Mouse (Mus musculus): ENCODE measurements around the gene F11.

Gene F11

DNA sequence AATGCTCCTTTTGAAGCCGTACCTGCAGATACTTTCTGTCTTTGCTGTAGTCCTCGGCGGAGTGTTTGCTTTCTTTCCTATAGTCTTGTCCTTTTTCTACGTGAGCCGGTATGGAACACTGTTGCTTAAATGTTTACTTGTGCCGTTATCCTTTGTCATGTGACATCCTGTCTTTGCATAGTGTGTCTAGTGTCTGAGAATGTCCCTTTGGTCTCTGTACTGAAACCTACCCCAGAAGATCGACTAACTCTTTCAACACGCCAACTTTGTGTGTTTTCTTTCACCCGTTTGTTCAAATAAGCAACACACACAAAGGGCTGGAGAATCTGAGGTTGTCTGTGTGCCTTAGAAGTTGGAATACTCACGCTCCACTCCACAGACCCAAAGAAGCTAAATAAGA, at the start of gene F11:
Gene F11 (minus strand): TSS at position 112 of the 400 bp plus-strand sequence.
- no peak for TF ChIP-seq GATA4 (IDR thresholded peaks at IDR 0.05; ENCODE audit: insufficient replicate concordance, low read length)

DNA sequence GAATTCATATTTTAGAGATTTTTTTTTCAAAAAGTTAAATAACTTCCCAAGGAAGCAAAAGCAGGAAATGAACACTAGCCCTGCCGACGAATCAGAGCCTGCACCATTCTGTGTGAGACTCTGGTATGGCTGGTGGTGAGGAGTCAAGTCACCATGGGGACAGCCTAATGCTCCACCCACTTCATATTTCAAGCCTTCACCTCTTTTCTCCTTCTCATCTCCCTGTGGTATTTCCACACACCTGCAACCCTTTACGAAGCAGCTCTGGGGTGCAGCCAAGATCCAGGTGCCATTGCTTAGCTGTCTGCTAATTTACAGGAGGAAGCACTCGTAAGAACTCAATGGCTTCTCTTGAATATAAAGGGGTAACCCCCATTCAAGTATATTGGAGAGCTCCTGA, 49.1 kb upstream of the F11 start:
- TF ChIP-seq GATA4 (IDR thresholded peaks at IDR 0.05; ENCODE audit: insufficient replicate concordance, low read length), result no peak

DNA sequence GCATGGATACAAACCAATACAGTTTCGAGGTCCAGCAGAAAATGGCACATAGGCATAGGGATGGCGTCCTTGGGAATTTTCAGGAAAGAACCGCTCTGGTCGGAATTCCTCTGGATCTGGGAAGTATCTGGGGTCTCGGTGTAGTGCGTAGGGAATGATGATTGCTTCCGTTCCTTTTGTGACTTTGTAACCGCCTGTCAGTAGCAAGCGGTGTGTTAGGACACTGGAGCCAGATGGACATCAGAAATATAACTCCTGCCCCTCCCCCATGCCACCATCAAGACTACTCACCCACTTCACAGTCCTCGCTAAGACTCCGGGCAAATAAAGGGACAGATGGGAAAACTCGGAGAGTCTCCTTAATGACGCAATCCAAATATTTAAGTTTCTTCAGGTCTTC, 46.5 kb upstream of the F11 start, which contains the start of gene Gm45753:
Gene Gm45753 (minus strand): TSS at position 101 of the 400 bp plus-strand sequence.
- no peak for TF ChIP-seq GATA4 (IDR thresholded peaks at IDR 0.05; ENCODE audit: insufficient replicate concordance, low read length)

DNA sequence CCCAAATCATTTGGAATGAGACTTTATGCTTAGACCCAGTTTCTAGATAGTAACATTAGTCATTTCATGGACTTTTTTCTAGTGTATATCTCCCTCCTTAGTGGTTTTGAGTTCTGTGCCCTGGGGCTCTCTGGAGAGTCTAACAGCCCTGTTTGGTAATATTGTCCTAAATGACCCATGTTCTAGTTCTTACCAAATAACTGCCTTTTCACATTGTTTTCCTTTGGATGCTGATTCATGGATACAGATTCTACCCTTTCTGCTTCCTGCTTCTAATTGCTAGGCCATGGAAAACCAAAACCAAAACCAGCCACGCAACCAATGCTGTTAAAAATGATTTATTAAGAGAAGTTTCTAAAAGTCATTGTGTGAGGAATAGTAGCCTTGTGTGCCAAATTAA, 43.6 kb upstream of the F11 start:
- no peak for TF ChIP-seq GATA4 (IDR thresholded peaks at IDR 0.05; ENCODE audit: insufficient replicate concordance, low read length)

DNA sequence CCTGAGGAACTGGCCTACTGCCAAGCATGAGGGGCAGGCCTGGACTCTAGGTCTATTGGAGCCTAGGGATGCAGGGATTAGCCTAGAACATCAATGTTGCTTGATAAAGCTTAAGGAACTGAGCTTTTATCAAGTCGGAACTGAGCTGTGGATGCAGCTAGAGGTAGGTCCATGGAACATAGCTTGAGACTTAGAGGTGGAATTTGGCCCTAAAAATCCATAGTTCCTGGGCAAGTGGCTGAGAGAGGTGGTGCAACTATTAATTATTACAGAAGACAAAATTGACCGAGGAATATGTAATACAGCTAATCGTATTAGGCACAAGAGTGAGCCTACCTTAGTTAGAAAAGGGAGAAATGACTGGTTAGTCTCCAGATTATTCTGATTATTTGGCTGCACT, 42.5 kb upstream of the F11 start:
- no peak for TF ChIP-seq GATA4 (IDR thresholded peaks at IDR 0.05; ENCODE audit: insufficient replicate concordance, low read length)

DNA sequence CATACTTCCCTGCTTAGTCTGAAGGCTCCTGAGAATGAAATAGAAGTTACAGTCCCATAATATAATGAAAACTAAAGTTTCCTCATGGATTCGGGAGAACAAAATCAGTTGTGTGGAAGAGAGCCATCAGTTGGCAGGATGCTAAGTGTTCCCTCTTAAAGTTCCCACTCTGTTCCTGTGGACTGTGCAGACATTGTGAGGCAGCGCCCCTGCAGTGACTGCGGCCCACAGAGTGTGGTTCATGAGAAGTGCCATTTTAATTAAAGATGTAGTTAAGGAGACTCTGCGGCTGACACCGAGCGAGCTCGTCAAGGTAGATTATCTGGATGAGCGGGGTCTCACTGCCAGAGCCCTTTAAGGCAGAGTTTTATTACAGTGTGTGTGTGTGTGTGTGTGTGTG, 40.6 kb upstream of the F11 start:
- TF ChIP-seq GATA4 (IDR thresholded peaks at IDR 0.05; ENCODE audit: insufficient replicate concordance, low read length), result no peak

DNA sequence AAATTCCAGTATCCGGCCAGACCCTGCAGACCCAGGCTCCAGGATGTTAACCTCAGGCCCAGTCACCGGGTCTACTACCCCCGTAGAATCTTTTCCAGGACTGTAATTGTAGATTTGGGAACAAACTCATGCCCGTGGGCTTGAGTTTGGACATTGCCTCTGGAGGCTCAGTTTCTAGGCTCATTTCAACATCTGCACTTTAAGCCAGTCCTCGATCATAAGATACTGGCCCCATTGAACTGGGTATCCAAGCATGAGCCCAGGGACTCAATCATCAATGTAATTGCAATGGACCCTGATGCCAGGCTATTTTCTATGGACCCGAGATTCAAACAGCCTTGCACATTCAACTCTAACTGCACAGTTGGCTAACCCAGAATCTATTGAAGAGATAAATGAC, 33.4 kb upstream of the F11 start:
- TF ChIP-seq GATA4 (IDR thresholded peaks at IDR 0.05; ENCODE audit: insufficient replicate concordance, low read length), result no peak

DNA sequence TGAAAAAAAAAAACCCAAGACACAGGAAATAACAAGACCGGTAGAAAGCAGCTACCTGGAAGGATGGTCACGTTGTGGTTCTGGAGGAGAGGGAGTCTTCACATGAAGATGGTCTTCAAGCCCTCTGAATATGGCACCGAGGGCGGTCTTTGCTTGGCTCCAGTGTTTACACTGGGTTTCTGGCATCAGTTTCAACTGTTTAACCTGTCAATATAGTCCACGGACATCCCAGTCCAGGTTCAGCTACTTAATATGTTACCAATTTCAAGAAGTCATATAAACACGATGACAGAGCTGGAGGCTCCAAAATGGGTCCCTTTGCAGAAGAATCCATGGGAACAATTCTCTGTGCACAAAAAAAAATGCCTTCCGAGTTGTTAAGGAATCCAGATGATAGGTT, 32.9 kb upstream of the F11 start, which contains the start of gene Klkb1:
Gene Klkb1 (minus strand): TSS at position 173 of the 400 bp plus-strand sequence.
- no peak for TF ChIP-seq GATA4 (IDR thresholded peaks at IDR 0.05; ENCODE audit: insufficient replicate concordance, low read length)

DNA sequence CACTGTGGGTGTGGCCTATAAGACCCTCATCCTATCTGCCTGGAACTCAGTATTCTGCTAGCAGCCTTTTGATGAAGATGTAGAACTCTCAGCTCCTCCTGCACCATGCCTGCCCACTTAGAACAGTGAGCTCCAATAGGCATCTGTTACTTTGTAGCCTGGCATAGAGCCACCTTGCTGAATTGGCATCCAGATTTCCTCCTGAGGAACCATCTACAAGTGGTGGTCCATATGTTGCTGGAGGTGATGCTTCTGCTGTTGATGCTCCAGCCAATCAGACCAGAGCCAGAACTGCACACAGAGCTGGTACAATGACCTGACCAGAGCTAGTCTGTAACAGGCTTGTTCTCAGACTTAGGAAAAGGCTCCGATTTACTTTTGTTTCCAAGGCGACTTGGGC, 30.0 kb upstream of the F11 start:
- no peak for TF ChIP-seq GATA4 (IDR thresholded peaks at IDR 0.05; ENCODE audit: insufficient replicate concordance, low read length)

DNA sequence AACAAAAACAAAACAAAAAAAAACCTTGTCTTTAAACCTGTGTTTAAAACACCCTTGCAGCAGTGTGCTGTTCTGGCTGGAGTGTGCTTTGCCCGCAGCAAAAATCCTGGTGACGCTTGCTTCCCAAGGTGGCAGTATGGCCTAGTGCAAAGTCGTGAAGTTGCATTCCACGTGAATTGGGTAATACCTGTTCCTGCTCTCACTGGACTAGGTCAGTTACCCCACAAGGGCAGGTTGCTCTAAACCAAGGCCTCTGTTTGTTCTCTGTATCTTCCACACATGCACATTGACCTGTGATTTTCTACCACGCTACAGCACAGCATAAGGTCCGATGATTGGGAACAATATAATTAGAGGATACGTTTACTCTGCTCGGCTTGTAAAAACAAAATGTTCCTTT, 19.8 kb upstream of the F11 start:
- no peak for TF ChIP-seq GATA4 (IDR thresholded peaks at IDR 0.05; ENCODE audit: insufficient replicate concordance, low read length)

DNA sequence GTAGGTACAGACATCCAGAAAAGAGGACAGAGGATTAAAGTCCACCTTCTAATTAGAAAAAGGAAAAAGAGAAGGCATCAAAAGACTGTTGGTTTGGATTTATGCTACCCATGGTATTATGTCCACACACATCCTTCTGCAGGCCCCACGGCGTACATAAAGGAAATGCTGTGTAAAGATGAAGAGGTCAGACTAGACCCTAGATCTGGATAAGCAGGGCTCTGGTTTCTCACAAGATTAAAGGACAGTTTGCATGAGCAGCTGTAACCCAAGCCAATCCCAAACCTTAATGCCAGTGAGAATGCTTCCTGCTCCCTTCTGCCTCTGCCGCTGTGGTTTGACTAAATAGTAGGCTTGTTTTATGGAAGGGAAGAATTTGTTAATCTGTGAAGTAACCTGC, 15.6 kb upstream of the F11 start:
- TF ChIP-seq GATA4 (IDR thresholded peaks at IDR 0.05; ENCODE audit: insufficient replicate concordance, low read length), result no peak

DNA sequence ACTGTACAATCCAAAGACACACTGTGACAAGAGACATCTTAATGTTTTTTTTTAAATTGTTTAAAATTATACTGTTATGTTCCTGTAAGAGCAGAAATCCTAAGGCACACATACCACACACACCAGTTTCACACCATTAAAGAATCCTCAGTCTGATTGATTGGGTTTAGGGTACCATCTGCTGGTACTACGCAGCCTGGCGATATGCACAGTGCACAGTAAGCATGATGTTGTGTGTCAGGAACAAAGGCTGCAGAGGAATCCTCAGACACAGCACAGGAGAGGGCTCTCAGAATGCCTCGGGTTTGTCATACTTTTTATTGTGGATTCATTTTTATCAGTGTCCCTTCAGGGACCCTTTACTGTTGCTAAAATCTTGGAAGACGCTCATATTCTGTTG, 12.5 kb upstream of the F11 start:
- no peak for TF ChIP-seq GATA4 (IDR thresholded peaks at IDR 0.05; ENCODE audit: insufficient replicate concordance, low read length)

DNA sequence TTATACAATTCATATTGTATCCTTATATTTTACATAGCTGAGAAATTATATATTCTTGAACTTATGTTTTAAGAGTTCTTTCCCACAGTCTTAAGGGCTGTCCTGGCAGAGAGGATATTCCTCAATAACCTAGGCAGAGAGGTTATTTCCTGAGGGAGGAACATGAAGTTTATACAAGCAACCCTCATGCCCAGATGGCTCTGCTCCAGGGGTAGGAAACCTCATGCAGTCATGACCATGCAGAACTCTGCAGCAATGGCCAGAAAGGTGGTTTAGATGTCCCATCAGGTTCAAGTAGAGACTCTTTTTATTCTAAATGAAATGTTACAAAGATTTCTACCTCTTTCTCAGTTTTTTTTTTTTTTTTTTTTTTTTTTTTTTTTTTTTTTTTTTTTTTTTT, 7.2 kb upstream of the F11 start:
- no peak for TF ChIP-seq GATA4 (IDR thresholded peaks at IDR 0.05; ENCODE audit: insufficient replicate concordance, low read length)

DNA sequence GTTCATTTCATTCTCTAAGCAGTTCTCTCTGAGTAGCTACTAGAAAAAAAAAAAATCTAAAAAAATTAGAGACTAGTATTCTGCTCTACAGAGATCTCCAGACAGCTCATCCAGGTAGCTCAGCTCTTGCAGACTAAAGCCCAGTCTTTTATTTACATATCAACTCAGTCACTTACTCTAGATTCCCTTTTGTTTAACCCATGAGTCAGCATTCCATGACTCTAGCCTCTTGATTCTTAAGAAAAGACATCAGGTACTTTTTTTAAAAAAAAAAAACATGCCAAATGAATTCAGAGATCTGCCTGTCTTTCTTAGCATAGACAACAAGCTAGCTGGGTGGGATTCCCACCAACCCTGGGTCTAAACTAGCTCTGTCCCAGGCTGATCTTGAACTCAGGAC, 6.7 kb upstream of the F11 start:
- TF ChIP-seq GATA4 (IDR thresholded peaks at IDR 0.05; ENCODE audit: insufficient replicate concordance, low read length), result no peak

DNA sequence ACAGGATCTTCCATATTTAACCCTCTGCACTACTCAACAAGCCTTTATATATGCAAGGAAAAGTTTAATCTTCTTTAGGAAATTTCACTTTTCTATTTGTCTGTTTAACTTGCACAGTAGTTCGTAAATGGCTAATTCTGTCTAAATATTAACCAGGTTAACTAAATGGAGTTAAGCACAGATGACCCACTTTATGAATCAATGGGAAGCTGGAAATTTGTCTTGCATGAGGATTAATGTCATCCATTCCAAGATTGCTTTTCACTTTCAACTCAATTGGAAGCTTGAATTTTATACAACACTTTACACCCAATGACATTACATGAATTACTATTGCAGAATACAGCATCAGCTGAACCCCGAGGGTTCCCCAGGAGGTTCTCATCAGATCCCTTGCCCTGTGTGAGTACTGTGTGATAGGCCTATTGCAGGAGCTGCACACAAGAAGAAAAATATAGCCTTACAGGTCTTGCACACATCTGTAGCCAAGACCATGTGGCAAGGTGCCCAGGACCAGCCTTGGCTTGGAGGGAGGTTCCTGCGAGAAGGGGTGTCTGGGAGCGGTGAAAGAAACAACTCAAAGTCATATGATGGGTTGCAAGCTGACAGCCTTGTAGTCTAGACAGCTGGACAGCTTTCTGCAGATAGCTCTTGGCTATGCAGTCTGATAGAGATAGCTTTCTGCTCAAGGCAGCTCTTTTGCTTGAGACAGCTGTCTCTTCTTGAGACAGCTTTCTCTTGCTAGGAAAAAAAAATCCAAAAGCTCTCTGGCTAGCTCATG, 6.0 kb upstream of the F11 start:
- no peak for TF ChIP-seq GATA4 (IDR thresholded peaks at IDR 0.05; ENCODE audit: insufficient replicate concordance, low read length)

DNA sequence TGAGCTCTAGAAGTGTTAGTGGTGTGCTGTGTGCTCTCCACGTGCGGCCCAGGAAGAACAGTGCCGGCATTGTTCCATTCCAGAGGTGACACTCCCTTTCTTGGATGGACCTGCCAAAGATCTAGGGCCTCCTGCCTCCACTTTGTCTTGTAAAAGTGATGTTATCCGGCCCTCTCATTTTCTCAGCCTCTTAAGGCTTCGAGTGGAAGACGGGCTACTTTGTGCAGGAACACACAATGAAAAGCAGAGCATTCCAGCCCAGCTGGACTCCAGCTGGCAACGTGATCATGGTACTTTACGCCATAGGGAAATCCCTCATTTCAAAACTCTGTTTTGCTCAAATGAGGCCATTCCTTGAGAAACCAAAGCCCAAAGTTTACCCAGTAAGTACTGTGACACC, 5.2 kb upstream of the F11 start:
- no peak for TF ChIP-seq GATA4 (IDR thresholded peaks at IDR 0.05; ENCODE audit: insufficient replicate concordance, low read length)

DNA sequence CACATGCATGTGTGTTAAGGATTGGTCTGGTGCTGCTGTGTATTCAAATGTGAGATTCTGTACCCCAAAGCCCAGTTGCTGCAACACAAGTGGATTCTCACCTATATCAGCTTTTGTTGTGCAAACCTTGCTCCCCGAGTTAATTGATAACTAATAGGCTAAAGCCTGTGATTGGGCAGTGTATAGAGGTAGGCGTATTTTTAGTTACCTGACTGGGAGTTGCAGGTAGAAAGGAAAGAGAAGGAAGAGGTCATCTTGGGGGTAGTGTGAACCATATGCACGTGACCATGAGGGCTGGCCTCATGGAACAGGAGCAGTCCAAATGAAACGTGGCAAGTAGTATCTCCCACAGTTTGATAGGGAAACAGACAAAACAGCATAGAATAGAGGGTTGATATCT, 3.1 kb upstream of the F11 start:
- TF ChIP-seq GATA4 (IDR thresholded peaks at IDR 0.05; ENCODE audit: insufficient replicate concordance, low read length), result peak; percentile 9; the same call in 1 of the 2 replicates

Data from liver, adult (tissue).